Mouse (Mus musculus) heart, postnatal 0 days (tissue): ENCODE measurements around the gene Dync1li2. TPM values are rescaled to one million over a fixed set of nuclear protein-coding genes. Genes with fewer than 3 reads are reported as not detected.

ENCODE experiments used
- ATAC-seq: fragments of 200-750 bp; cut with Nextera tagmentation; 2 replicates; pipeline ENCODE4 v1.8.0; 2017; ENCODE audit warnings: low read depth, moderate number of reproducible peaks, moderate library complexity; ENCODE audit not compliant: insufficient read depth
- DNase-seq: peaks from one replicate; pipeline ENCODE4 v3.0.0-alpha.2; 2016; ENCODE audit warnings: low spot score
- H3K27ac ChIP-seq: fragments of 300-500 bp; sonication (generic); 2 replicates; pipeline ENCODE4 v1.5.1; 2014; ENCODE audit warnings: low read depth, mild to moderate bottlenecking
- H3K27me3 ChIP-seq: fragments of 300-500 bp; sonication (generic); 2 replicates; pipeline ENCODE4 v1.6.1; 2014; ENCODE audit warnings: low read length, mixed read lengths; ENCODE audit not compliant: control insufficient read depth, insufficient read depth
- H3K36me3 ChIP-seq: fragments of 300-500 bp; sonication (generic); replicated peaks from 2 replicates; pipeline ENCODE4 v1.6.1; 2014; ENCODE audit warnings: low read length, mixed read lengths; ENCODE audit not compliant: control insufficient read depth, insufficient read depth
- H3K4me1 ChIP-seq: fragments of 300-500 bp; sonication (generic); 2 replicates; pipeline ENCODE4 v1.6.1; 2014; ENCODE audit warnings: antibody characterized with exemption; ENCODE audit not compliant: control insufficient read depth, insufficient read depth
- H3K4me2 ChIP-seq: fragments of 300-500 bp; sonication (generic); 2 replicates; pipeline ENCODE4 v1.6.1; 2014; ENCODE audit warnings: low read depth, mild to moderate bottlenecking, low read length, moderate library complexity
- H3K4me3 ChIP-seq: fragments of 300-500 bp; sonication (generic); 2 replicates; pipeline ENCODE4 v1.5.1; 2014; ENCODE audit warnings: low read depth, low read length
- H3K9ac ChIP-seq: fragments of 300-500 bp; sonication (generic); replicated peaks from 2 replicates; pipeline ENCODE4 v1.6.1; 2014; ENCODE audit warnings: low read depth, low read length, mixed read lengths
- H3K9me3 ChIP-seq: fragments of 300-500 bp; sonication (generic); replicated peaks from 2 replicates; pipeline ENCODE4 v1.6.1; 2016; ENCODE audit warnings: low read length; ENCODE audit not compliant: control insufficient read depth
- CTCF ChIP-seq: IDR thresholded peaks from 2 replicates; pipeline ENCODE4 v1.5.1; 2016; ENCODE audit warnings: antibody characterized with exemption, control low read depth, low read depth
- EP300 ChIP-seq: IDR thresholded peaks from 2 replicates; pipeline ENCODE4 v1.6.1; 2016; ENCODE audit warnings: antibody characterized with exemption, low read depth
- WGBS: fragments of 180-500 bp; shearing (Covaris S2); extraction: QIAGEN DNeasy Blood & Tissue Kit; methylation state at CpG from one replicate; pipeline ENCODE4 v1.1.7; 2014; 5-methylcytosine and 5-hydroxymethylcytosine counted together
- polyA plus RNA-seq: library from polyadenylated mRNA; unstranded; fragments of >200 nt; fragmentation: Nextera tagmentation; extraction: Ambion mirVana; gene quantifications from 2 replicates; pipeline ENCODE4 v1.2.1, GENCODE M21; 2015
- total RNA-seq: library from RNA; depleted of rRNA; stranded (reverse); fragments of >200 nt; gene quantifications from 2 replicates; pipeline ENCODE4 v1.2.3, GENCODE M21; 2014; ENCODE audit warnings: low replicate concordance; rRNA removed

Dync1li2 gene
- total RNA-seq: 11.0 and 20.2 TPM in 2 replicates
- polyA plus RNA-seq: 36.5 and 38.8 TPM in 2 replicates

DNA sequence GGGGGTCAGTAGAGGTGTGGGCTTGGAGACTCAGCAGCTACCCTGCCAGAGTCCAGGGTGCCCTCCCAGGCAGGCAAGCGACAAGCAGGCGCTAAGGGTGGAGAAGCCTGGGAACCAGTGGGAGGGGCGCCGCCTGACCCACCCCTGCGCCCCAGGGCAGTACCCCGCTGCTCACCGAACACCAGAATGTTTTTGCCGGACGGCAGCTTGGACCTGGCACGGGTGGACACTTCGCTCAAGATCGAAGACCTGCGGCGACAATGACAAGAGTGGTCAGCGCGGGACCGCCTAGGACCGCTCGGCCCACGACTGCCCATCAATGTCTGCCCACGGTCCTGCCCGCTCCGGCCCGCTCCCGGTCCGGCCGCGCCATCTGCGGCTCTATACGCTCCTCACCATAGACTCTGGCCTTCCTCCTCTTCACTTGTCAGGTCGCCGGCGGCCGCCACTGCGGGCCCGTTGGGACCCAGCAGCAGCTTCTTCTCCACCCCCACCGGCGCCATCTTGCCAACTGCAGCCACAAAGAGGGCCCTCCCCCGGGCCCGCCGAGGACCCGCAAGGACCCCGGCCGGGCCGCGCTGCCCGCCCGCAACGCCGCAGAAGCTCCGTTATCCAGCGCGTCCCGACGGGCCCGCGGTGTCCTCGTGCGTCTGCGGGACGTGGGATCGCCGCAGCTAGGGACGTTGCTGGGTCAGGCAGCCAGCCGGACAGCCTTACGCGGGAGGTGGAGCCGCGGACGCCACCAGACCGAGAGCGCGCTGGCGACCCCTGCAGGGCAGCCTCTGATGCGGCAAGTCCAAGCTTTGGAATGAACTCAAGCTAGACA is at the start of gene Dync1li2:
Gene Dync1li2 (minus strand): TSS at position 749 of the 826 bp plus-strand sequence.
- Histone ChIP-seq H3K9ac (peak within 1 kb of the TSS; percentile 84), H3K27ac (peak within 1 kb of the TSS; percentile 93), H3K36me3 (peaks cover 28% of the 10 kb centered on the region), H3K9me3 (no peaks in the 10 kb centered on the region), H3K4me1 (peaks cover 12% of the 10 kb centered on the region), H3K4me3 (peak within 1 kb of the TSS; percentile 71), H3K4me2 (peak within 1 kb of the TSS; percentile 82), H3K27me3 (no peaks in the 10 kb centered on the region)
- WGBS: under 1% methylated on average over 72 of the region's 75 CpGs
- ATAC-seq (peak; percentile 89), DNase-seq (peak; percentile 82)
- TF ChIP-seq CTCF (peak; percentile 78), EP300 (peak; percentile 93)

DNA sequence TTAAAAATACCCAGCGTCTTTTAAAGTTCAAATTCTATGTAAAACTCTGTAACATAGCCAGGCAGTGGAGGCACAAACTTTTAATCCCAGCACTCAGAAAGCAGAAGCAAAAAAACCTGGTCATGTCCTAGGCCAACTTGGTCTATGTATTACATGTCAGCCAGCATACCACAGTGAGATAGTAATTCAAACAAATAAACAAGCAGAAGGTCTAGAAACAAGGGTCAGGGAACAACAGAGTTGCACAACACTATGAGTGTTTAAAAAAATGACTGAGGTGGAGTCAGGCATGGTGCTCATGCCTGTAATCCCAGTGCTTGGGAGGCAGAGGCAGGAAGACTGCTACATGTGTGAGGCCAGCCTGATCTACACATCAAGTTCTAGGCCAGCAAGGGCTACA is 36.2 kb upstream of the Dync1li2 start:
- DNase-seq: no peak
- Histone ChIP-seq H3K4me3 (no peak overlapping the region), H3K4me2 (no peak overlapping the region), H3K4me1 (no peaks in the 10 kb centered on the region), H3K9me3 (no peaks in the 10 kb centered on the region), H3K36me3 (no peaks in the 10 kb centered on the region), H3K9ac (no peak overlapping the region), H3K27me3 (no peaks in the 10 kb centered on the region), H3K27ac (no peak overlapping the region)
- TF ChIP-seq EP300 (no peak), CTCF (no peak)
- ATAC-seq: no peak
- WGBS: 39% methylated on average over 1 of the region's 1 CpGs

DNA sequence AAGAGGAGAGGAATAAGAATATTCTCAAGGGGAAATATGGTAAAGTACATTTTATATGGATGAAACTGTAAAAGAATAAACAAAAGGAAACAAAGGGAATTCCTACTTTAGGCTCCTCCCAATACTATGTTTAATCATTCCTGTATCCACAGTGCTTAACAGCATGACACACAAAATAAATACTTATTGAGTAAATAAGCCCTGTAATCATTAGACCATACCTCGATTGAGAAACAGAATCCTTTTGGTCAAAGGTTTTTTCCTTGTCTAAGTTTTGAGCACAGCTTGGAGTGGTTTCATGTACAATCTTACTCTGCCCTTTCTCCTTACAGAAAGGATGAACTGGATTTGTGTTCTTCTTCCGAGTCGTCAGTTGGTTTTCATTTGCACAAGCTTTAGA is 29.6 kb upstream of the Dync1li2 start:
- H3K27ac ChIP-seq: no peak overlapping the region
- 67% methylated on average over 3 of the region's 3 CpGs for WGBS
- no peaks in the 10 kb centered on the region for H3K27me3 ChIP-seq
- H3K4me3 ChIP-seq: no peak overlapping the region
- DNase-seq (no peak), ATAC-seq (no peak)
- TF ChIP-seq EP300 (no peak), CTCF (no peak)
- no peaks in the 10 kb centered on the region for H3K4me1 ChIP-seq
- H3K9ac ChIP-seq: no peak overlapping the region
- H3K4me2 ChIP-seq: no peak overlapping the region
- no peaks in the 10 kb centered on the region for H3K9me3 ChIP-seq
- H3K36me3 ChIP-seq: no peaks in the 10 kb centered on the region

DNA sequence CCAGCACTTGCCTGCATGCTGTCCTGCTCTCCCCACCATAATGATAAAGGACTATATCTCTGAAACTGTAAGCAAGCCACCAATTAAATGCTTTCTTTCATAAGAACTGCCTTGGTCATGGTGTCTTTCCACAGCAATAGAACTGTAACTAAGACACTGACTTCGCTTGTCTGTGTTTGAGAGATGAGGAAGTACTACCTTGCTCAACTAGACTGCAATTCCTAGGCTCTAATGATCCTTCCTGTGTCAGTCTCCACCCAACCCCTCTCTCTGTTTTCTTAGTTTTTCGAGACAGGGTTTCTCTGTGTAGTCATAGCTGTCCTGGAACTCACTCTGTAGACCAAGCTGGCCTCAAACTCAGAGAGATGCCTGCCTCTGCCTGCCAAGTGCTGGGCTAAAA is 24.6 kb upstream of the Dync1li2 start:
- TF ChIP-seq EP300: no peak
- TF ChIP-seq CTCF: no peak
- Histone ChIP-seq H3K4me2 (no peak overlapping the region), H3K4me3 (no peak overlapping the region), H3K9ac (no peak overlapping the region), H3K36me3 (no peaks in the 10 kb centered on the region), H3K9me3 (no peaks in the 10 kb centered on the region), H3K27me3 (no peaks in the 10 kb centered on the region), H3K4me1 (no peaks in the 10 kb centered on the region), H3K27ac (no peak overlapping the region)
- DNase-seq (no peak), ATAC-seq (no peak)
- WGBS: 43% methylated on average over 2 of the region's 2 CpGs

DNA sequence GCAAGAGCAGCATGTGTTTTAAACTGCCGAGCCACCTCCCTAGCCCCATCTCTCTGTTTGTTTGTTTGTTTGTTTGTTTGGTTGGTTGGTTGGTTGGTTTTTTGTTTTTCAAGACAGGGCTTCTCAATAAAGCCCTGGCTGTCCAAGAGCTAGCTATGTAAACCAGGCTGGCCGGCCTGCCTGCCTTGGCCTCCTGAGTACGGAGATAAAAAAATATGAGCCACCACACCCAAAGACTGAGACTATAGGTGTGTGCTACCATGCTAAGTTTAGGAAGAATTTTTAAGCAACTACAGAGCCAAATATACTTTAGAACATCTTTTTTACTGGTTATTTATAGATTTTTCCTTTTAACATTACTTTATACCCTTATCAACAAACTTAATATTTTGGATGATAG is 9.3 kb upstream of the Dync1li2 start:
- Histone ChIP-seq H3K36me3 (no peaks in the 10 kb centered on the region), H3K9ac (no peak overlapping the region), H3K9me3 (no peaks in the 10 kb centered on the region), H3K4me1 (no peaks in the 10 kb centered on the region), H3K4me3 (no peak overlapping the region), H3K4me2 (no peak overlapping the region), H3K27ac (no peak overlapping the region), H3K27me3 (no peaks in the 10 kb centered on the region)
- DNase-seq: no peak
- TF ChIP-seq CTCF (no peak), EP300 (no peak)
- no peak for ATAC-seq
- 81% methylated on average over 3 of the region's 3 CpGs for WGBS

DNA sequence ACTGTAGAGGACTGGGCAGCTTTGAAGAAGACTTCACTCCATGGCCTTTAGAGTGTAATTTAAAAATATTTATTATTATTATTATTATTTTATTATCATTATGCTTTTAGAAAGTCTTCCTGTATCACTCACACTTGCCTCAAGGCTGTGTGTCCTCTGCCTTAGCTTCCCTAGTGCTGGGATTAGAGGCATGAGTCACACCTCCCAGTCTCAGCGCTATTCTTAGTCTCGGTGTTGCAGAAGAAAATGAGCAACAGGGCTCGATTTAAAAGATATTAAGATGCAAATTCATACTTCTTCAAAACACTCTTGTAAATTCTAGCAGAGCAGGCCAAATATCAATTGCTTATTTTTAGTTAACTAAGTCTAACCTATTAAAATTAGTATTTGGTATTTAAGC is 5.9 kb upstream of the Dync1li2 start:
- Histone ChIP-seq H3K27ac (no peak overlapping the region), H3K27me3 (no peaks in the 10 kb centered on the region), H3K4me1 (no peaks in the 10 kb centered on the region), H3K36me3 (no peaks in the 10 kb centered on the region), H3K4me3 (no peak overlapping the region), H3K9ac (no peak overlapping the region), H3K9me3 (no peaks in the 10 kb centered on the region), H3K4me2 (no peak overlapping the region)
- TF ChIP-seq CTCF (no peak), EP300 (no peak)
- ATAC-seq (no peak), DNase-seq (peak; percentile 27)
- 25% methylated on average over 3 of the region's 3 CpGs for WGBS
